Mouse (Mus musculus): ENCODE measurements around the gene Vmn1r125. TPM values are rescaled to one million over a fixed set of nuclear protein-coding genes. Genes with fewer than 3 reads are reported as not detected.
"Not testable (repeated sequence)": the region's sequence is repeated elsewhere in the genome, so short reads cannot be mapped to it uniquely, and the experiment has no call there.

The Vmn1r125 gene
- polyA plus RNA-seq (2015; fragmentation: Nextera tagmentation; extraction: Ambion mirVana): not detected in 2 replicates

DNA sequence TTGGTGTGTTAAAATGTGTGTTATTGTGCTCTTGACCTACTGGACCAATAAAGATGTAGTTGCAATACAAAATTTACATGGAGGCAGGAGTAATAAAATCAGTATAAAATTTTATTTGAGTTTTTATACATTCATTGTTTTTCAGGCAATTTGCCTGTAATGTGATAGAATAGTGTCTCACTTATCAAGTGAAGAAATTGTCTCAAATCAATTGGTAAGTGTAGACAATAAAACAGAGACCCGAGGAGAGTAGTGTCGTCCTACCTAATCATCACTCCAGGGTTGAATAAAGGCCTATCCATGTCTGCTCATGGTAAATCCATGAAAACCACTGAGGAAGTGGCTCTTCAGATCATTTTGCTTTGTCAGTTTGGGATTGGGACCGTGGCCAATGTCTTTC lies at the start of gene Vmn1r125:
TSS of gene Vmn1r125 (plus strand) at position 301 of the 400 bp plus-strand sequence.
- H3K9me3 ChIP-seq (replicated peaks); H3K9ac ChIP-seq; H3K36me3 ChIP-seq; H3K27me3 ChIP-seq; H3K4me1 ChIP-seq (replicated peaks); H3K27ac ChIP-seq; H3K4me3 ChIP-seq; ATAC-seq (replicated peaks; ENCODE audit: insufficient number of reproducible peaks, insufficient read depth, low FRiP score, low read depth); H3K4me2 ChIP-seq: not testable (repeated sequence)
- WGBS: 61% methylated on average over 3 of the region's 3 CpGs

GRCm38 (mm10) chr7:21260517-21260916 lies 11.5 kb upstream of the Vmn1r125 start, which contains the start of gene Vmn1r124:
TSS of gene Vmn1r124 (minus strand) at chr7:21260617.
- not testable (repeated sequence) for H3K9ac ChIP-seq; H3K27ac ChIP-seq; H3K4me2 ChIP-seq; H3K4me3 ChIP-seq; H3K9me3 ChIP-seq (replicated peaks); H3K4me1 ChIP-seq (replicated peaks); H3K27me3 ChIP-seq; H3K36me3 ChIP-seq; ATAC-seq (replicated peaks; ENCODE audit: insufficient number of reproducible peaks, insufficient read depth, low FRiP score, low read depth)
- 63% methylated on average over 4 of the region's 4 CpGs for WGBS

DNA sequence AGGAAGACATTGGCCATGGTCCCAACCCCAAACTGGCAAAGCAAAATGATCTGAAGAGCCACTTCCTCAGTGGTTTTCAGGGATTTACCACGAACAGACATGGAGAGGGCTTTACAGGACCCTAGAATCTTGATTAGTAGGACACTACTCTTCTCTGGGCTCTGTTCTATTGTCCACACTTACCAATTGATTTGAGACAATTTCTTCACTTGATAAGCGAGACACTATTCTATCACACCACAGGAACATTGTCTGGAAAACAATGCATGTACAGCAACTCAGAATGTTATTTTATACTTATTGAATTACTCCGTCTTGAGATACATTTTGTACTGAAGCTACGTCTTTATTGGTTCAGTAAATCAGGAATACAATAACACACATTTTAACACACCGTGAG lies 29.4 kb downstream of the Vmn1r125 start, which contains the start of gene Vmn1r126:
TSS of gene Vmn1r126 (minus strand) at position 101 of the 400 bp plus-strand sequence.
- not testable (repeated sequence) for H3K4me3 ChIP-seq; H3K9me3 ChIP-seq (replicated peaks); H3K27me3 ChIP-seq; H3K27ac ChIP-seq; H3K4me1 ChIP-seq (replicated peaks); H3K9ac ChIP-seq; H3K36me3 ChIP-seq; H3K4me2 ChIP-seq; ATAC-seq (replicated peaks; ENCODE audit: insufficient number of reproducible peaks, insufficient read depth, low FRiP score, low read depth)
- WGBS: no CpG with 5 or more reads among the region's 5 CpGs

DNA sequence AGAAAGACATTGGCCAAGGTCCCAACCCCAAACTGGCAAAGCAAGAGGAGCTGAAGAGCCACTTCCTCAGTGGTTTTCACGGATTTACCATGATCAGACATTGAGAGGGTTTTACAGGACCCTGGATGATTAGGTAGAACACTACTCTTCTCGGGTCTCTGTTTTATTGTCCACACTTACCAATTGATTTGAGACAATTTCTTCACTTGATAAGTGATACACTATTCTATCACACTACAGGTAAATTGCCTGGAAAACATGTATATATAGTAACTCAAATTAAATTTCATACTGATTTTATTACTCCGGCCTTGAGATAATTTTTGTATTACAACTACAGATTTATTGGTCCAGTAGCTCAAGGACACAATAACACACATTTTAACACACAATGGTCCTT lies 47.8 kb downstream of the Vmn1r125 start, which contains the start of gene Vmn1r127:
TSS of gene Vmn1r127 (minus strand) at position 101 of the 400 bp plus-strand sequence.
- not testable (repeated sequence) for H3K27me3 ChIP-seq; ATAC-seq (replicated peaks; ENCODE audit: insufficient number of reproducible peaks, insufficient read depth, low FRiP score, low read depth); H3K27ac ChIP-seq; H3K4me2 ChIP-seq; H3K4me3 ChIP-seq; H3K4me1 ChIP-seq (replicated peaks); H3K9me3 ChIP-seq (replicated peaks); H3K9ac ChIP-seq; H3K36me3 ChIP-seq
- WGBS: no CpG with 5 or more reads among the region's 3 CpGs

Other genes with a start within 250 kb of the Vmn1r125 start
- gene Vmn1r120, start 218.4 kb upstream of the Vmn1r125 start, polyA plus RNA-seq (2015; fragmentation: Nextera tagmentation; extraction: Ambion mirVana): not detected in 2 replicates
- not detected in 2 replicates for gene Vmn1r121, start 173.7 kb upstream of the Vmn1r125 start, polyA plus RNA-seq (2015; fragmentation: Nextera tagmentation; extraction: Ambion mirVana)
- not detected in 2 replicates for gene Vmn1r122, start 138.1 kb upstream of the Vmn1r125 start, polyA plus RNA-seq (2015; fragmentation: Nextera tagmentation; extraction: Ambion mirVana)
- not detected in 2 replicates for gene Vmn1r123, start 110.0 kb upstream of the Vmn1r125 start, polyA plus RNA-seq (2015; fragmentation: Nextera tagmentation; extraction: Ambion mirVana)
- gene Gm5157, start 81.8 kb upstream of the Vmn1r125 start, polyA plus RNA-seq (2015; fragmentation: Nextera tagmentation; extraction: Ambion mirVana): not detected in 2 replicates
- not detected in 2 replicates for gene Vmn1r124, start 11.6 kb upstream of the Vmn1r125 start, polyA plus RNA-seq (2015; fragmentation: Nextera tagmentation; extraction: Ambion mirVana)
- not detected in 2 replicates for gene Vmn1r126, start 29.3 kb downstream of the Vmn1r125 start, polyA plus RNA-seq (2015; fragmentation: Nextera tagmentation; extraction: Ambion mirVana)
- not detected in 2 replicates for gene Vmn1r127, start 47.7 kb downstream of the Vmn1r125 start, polyA plus RNA-seq (2015; fragmentation: Nextera tagmentation; extraction: Ambion mirVana)
- not detected in 2 replicates for gene Vmn1r128, start 77.2 kb downstream of the Vmn1r125 start, polyA plus RNA-seq (2015; fragmentation: Nextera tagmentation; extraction: Ambion mirVana)
- not detected in 2 replicates for gene Vmn1r129, start 89.1 kb downstream of the Vmn1r125 start, polyA plus RNA-seq (2015; fragmentation: Nextera tagmentation; extraction: Ambion mirVana)
- not detected in 2 replicates for gene Gm6882, start 160.6 kb downstream of the Vmn1r125 start, polyA plus RNA-seq (2015; fragmentation: Nextera tagmentation; extraction: Ambion mirVana)
- gene Vmn1r130, start 239.6 kb downstream of the Vmn1r125 start, polyA plus RNA-seq (2015; fragmentation: Nextera tagmentation; extraction: Ambion mirVana): not detected in 2 replicates

Measured in heart, embryonic 15.5 days (tissue).